In the genomic region with DNA sequence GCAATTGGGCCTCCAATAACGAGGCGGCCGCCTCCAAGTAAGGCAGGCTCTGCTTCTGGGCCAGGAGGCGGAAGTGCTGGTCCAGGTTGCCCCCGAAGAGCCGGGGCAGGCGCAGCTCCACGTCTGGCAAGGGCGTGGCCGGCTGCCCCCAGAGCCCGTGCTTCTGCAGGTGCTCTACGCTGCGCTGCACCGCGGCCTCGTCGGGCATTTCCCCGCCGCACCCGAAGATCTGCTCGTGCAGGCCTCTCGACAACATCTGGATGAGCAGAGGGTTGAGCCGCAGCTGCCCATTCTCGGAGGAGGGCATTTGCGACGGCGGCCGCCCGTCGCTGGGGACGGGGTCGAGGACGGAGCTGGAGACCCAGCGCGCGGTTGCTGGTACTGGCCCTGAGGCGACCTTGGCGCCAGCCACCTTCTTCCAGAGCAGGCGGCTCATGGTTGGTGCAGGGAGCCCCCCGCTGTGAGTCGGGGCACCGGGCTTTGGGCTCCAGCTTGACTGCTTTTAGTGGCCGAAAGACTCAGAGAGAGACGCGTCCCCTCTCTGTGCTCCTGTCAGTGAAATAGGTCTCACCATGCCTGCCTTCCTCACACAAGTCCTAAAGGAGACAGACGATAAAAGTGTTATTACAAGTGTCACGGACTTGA, we compare ENCODE assay signal across 8 mouse cellular contexts. TPM values are rescaled to one million over a fixed set of nuclear protein-coding genes. Genes with fewer than 3 reads are reported as not detected.
DNase-seq lines count a peak whose midpoint lies in the region; ATAC-seq and TF ChIP-seq lines count a peak whose summit lies in the region.

No protein-coding gene starts in this region.

- no peaks in the 10 kb centered on the region for H3K27me3 ChIP-seq in lung, embryonic 14.5 days (ENCODE audit: insufficient read depth, low read length)
- H3K27me3 ChIP-seq in forebrain, embryonic 13.5 days: no peaks in the 10 kb centered on the region
- no peaks in the 10 kb centered on the region for H3K27me3 ChIP-seq in limb, embryonic 11.5 days (ENCODE audit: control insufficient read depth, insufficient read depth, low read length)
- no peaks in the 10 kb centered on the region for H3K27me3 ChIP-seq in neural tube, embryonic 14.5 days (ENCODE audit: control insufficient read depth, insufficient read depth, low read length)

- no peaks in the 10 kb centered on the region for H3K9me3 ChIP-seq in lung, embryonic 14.5 days (ENCODE audit: low read depth, low read length)
- no peaks in the 10 kb centered on the region for H3K9me3 ChIP-seq in forebrain, embryonic 13.5 days (replicated peaks)
- no peaks in the 10 kb centered on the region for H3K9me3 ChIP-seq in limb, embryonic 11.5 days (ENCODE audit: control insufficient read depth, low read length)
- H3K9me3 ChIP-seq in neural tube, embryonic 14.5 days (ENCODE audit: control insufficient read depth, low read length): no peaks in the 10 kb centered on the region

- WGBS in lung, embryonic 14.5 days: 6% methylated on average over 47 of the region's 47 CpGs
- 6% methylated on average over 47 of the region's 47 CpGs for WGBS in forebrain, embryonic 13.5 days
- WGBS in limb, embryonic 11.5 days: 7% methylated on average over 47 of the region's 47 CpGs
- 8% methylated on average over 39 of the region's 47 CpGs for WGBS in neural tube, embryonic 14.5 days

- H3K4me2 ChIP-seq in lung, embryonic 14.5 days: peak overlapping the region; percentile 90
- H3K4me2 ChIP-seq in forebrain, embryonic 13.5 days: peak overlapping the region; percentile 94
- peak overlapping the region; percentile 92 for H3K4me2 ChIP-seq in limb, embryonic 11.5 days (ENCODE audit: low read depth, severe bottlenecking)
- H3K4me2 ChIP-seq in neural tube, embryonic 14.5 days (ENCODE audit: low read depth, low read length): peak overlapping the region; percentile 91

- H3K4me1 ChIP-seq in lung, embryonic 14.5 days (ENCODE audit: insufficient read depth): peaks cover 12% of the 10 kb centered on the region
- peaks cover 29% of the 10 kb centered on the region for H3K4me1 ChIP-seq in forebrain, embryonic 13.5 days
- peaks cover 11% of the 10 kb centered on the region for H3K4me1 ChIP-seq in limb, embryonic 11.5 days (ENCODE audit: control insufficient read depth, insufficient read depth, low read length)
- H3K4me1 ChIP-seq in neural tube, embryonic 14.5 days (ENCODE audit: control insufficient read depth, insufficient read depth, low read length): peaks cover 22% of the 10 kb centered on the region

- peak; percentile 8 for DNase-seq in lung, embryonic 14.5 days
- DNase-seq in lung, postnatal 10 days: no peak
- DNase-seq in adrenal gland, postnatal 36 days: peak; percentile 17 to 29
- DNase-seq in limb, embryonic 11.5 days (ENCODE audit: low spot score): peak; percentile 50
- DNase-seq in frontal cortex, postnatal 36 days (ENCODE audit: low spot score in 2 of 2): no peak
- DNase-seq in frontal cortex, postnatal 14 days (ENCODE audit: low spot score in 2 of 2): no peak

- H3K4me3 ChIP-seq in lung, embryonic 14.5 days (ENCODE audit: low read depth, low read length): peak overlapping the region; percentile 90
- peak overlapping the region; percentile 88 for H3K4me3 ChIP-seq in forebrain, embryonic 13.5 days
- H3K4me3 ChIP-seq in limb, embryonic 11.5 days (ENCODE audit: low read depth, low read length): peak overlapping the region; percentile 79
- H3K4me3 ChIP-seq in neural tube, embryonic 14.5 days (ENCODE audit: low read depth, low read length): peak overlapping the region; percentile 78

- TF ChIP-seq CTCF in lung, embryonic 14.5 days (IDR thresholded peaks at IDR 0.05; ENCODE audit: low read depth): no peak

- peak overlapping the region; percentile 89 for H3K9ac ChIP-seq in lung, embryonic 14.5 days
- H3K9ac ChIP-seq in forebrain, embryonic 13.5 days: peak overlapping the region; percentile 83
- peak overlapping the region; percentile 77 for H3K9ac ChIP-seq in limb, embryonic 11.5 days (ENCODE audit: low read length)
- H3K9ac ChIP-seq in neural tube, embryonic 14.5 days (replicated peaks; ENCODE audit: low read depth, low read length): peak overlapping the region; percentile 76

- peaks cover 41% of the 10 kb centered on the region for H3K36me3 ChIP-seq in lung, embryonic 14.5 days (ENCODE audit: insufficient read depth)
- peaks cover 34% of the 10 kb centered on the region for H3K36me3 ChIP-seq in forebrain, embryonic 13.5 days (ENCODE audit: poor library complexity, severe bottlenecking)
- peaks cover 11% of the 10 kb centered on the region for H3K36me3 ChIP-seq in limb, embryonic 11.5 days (ENCODE audit: control insufficient read depth, insufficient read depth, low read length)
- H3K36me3 ChIP-seq in neural tube, embryonic 14.5 days (ENCODE audit: control insufficient read depth, insufficient read depth, low read length): peaks cover 18% of the 10 kb centered on the region

- no peak overlapping the region for H3K27ac ChIP-seq in lung, embryonic 14.5 days (ENCODE audit: low read depth)
- H3K27ac ChIP-seq in forebrain, embryonic 13.5 days: no peak overlapping the region
- no peak overlapping the region for H3K27ac ChIP-seq in limb, embryonic 11.5 days (replicated peaks; ENCODE audit: low read depth, low read length)
- H3K27ac ChIP-seq in neural tube, embryonic 14.5 days (ENCODE audit: low read depth, low read length): no peak overlapping the region

- ATAC-seq in lung, embryonic 14.5 days (ENCODE audit: insufficient read depth): no peak
- ATAC-seq in forebrain, embryonic 13.5 days: no peak
- ATAC-seq in limb, embryonic 11.5 days (ENCODE audit: insufficient number of reproducible peaks, low FRiP score, low TSS enrichment, low read depth): no peak
- ATAC-seq in neural tube, embryonic 14.5 days (ENCODE audit: low read depth): no peak

RNA-seq across cellular contexts. Expression of gene Polg, which starts 1.3 kb away (rescaled TPM):
- polyA plus RNA-seq in lung, embryonic 14.5 days (2014; fragmentation: Nextera tagmentation; extraction: Ambion mirVana): 53.9 and 65.0 TPM in 2 replicates
- 10 to 100 TPM; 68.5 to 77.7 TPM for total RNA-seq in adrenal gland, postnatal 36 days (2021)
- 29.7 and 30.4 TPM in 2 replicates for polyA plus RNA-seq in forebrain, embryonic 13.5 days (2015; fragmentation: Nextera tagmentation; extraction: Ambion mirVana)
- polyA plus RNA-seq in limb, embryonic 11.5 days (2014; fragmentation: Nextera tagmentation; extraction: Ambion mirVana): 32.1 and 36.6 TPM in 2 replicates
- polyA plus RNA-seq in neural tube, embryonic 14.5 days (2014; fragmentation: Nextera tagmentation; extraction: Ambion mirVana): 23.0 and 30.5 TPM in 2 replicates

Comparison
In these comparisons a context has a peak if more than half of its experiments do, and no peak if none do; other contexts are left out.
1. DNase-seq: peak in lung, embryonic 14.5 days (single experiment), adrenal gland, postnatal 36 days (2 of 2) and limb, embryonic 11.5 days (single experiment); none in lung, postnatal 10 days (single experiment), frontal cortex, postnatal 36 days (0 of 2) and frontal cortex, postnatal 14 days (0 of 2).
2. Peak in every context shown above with its lines, with median percentiles within 50 percentile points of each other: H3K4me2 ChIP-seq, H3K4me3 ChIP-seq and H3K9ac ChIP-seq.